In genomic region chr6:134792141-134793045, GRCm38 (mm10) we compare ENCODE assay signal across 8 mouse cellular contexts. TPM values are rescaled to one million over a fixed set of nuclear protein-coding genes. Genes with fewer than 3 reads are reported as not detected.
DNase-seq lines count a peak whose midpoint lies in the region; ATAC-seq and TF ChIP-seq lines count a peak whose summit lies in the region.

TSS of gene Dusp16 (minus strand) at chr6:134792625.

- under 1% methylated on average over 65 of the region's 108 CpGs for WGBS in hindbrain, embryonic 11.5 days
- 0% methylated on average over 46 of the region's 108 CpGs for WGBS in lung, embryonic 16.5 days

- CTCF ChIA-PET in Patski (lab: Charles Lee): interaction anchor here (1.4 kb wide), 1 partner anchor 120 kb away, joined by 4 read pairs; no protein-coding TSS in a partner anchor

- peak; percentile 75 for ATAC-seq in Patski
- peak; percentile 88 for ATAC-seq in hindbrain, embryonic 11.5 days (ENCODE audit: low FRiP score)
- peak; percentile 92 for ATAC-seq in lung, embryonic 16.5 days (ENCODE audit: low read depth)

- peak within 1 kb of the TSS; percentile 62 for H3K4me2 ChIP-seq in hindbrain, embryonic 11.5 days (replicated peaks; ENCODE audit: low read depth, low read length)
- H3K4me2 ChIP-seq in lung, embryonic 16.5 days (ENCODE audit: low read depth, low read length): peak within 1 kb of the TSS; percentile 66

- no peaks in the 10 kb centered on the region for H3K9me3 ChIP-seq in hindbrain, embryonic 11.5 days (ENCODE audit: control insufficient read depth, low read length)
- H3K9me3 ChIP-seq in lung, embryonic 16.5 days (ENCODE audit: control insufficient read depth, low read length): no peaks in the 10 kb centered on the region

- POLR2A ChIA-PET in Patski (lab: Charles Lee): interaction anchor here (0.6 to 1.8 kb wide), 2 partner anchors 13 to 122 kb away, joined by 3 to 10 read pairs; no protein-coding TSS in a partner anchor

- in situ Hi-C loops in Patski (cut with MboI; ENCODE audit: low pct_unique_long_range_greater_than_20kb): loop anchor here (5.0 kb wide), 1 partner anchor 35 kb away; no protein-coding TSS in a partner anchor

- H3K27ac ChIP-seq in hindbrain, embryonic 11.5 days (ENCODE audit: low read depth, low read length): peak within 1 kb of the TSS; percentile 80
- peak within 1 kb of the TSS; percentile 99 for H3K27ac ChIP-seq in lung, embryonic 16.5 days (ENCODE audit: low read length)

- H3K27me3 ChIP-seq in Patski: no peaks in the 10 kb centered on the region
- 0 out of 2 replicates have a peak, but pooled peaks cover 2% of the 10 kb centered on the region for H3K27me3 ChIP-seq in hindbrain, embryonic 11.5 days (ENCODE audit: control insufficient read depth, insufficient read depth, low read length)
- H3K27me3 ChIP-seq in lung, embryonic 16.5 days (ENCODE audit: control insufficient read depth, insufficient read depth, low read depth, low read length): no peaks in the 10 kb centered on the region

- no peaks in the 10 kb centered on the region for H3K36me3 ChIP-seq in hindbrain, embryonic 11.5 days (ENCODE audit: control insufficient read depth, insufficient read depth, low read length)
- no peaks in the 10 kb centered on the region for H3K36me3 ChIP-seq in lung, embryonic 16.5 days (ENCODE audit: control insufficient read depth, insufficient read depth, low read length)

- H3K9ac ChIP-seq in hindbrain, embryonic 11.5 days (ENCODE audit: low read depth, low read length): peak within 1 kb of the TSS; percentile 89
- H3K9ac ChIP-seq in lung, embryonic 16.5 days (ENCODE audit: low read length): peak within 1 kb of the TSS; percentile 95

- DNase-seq in Patski (ENCODE audit: low read depth, low spot score): peak; percentile 90
- DNase-seq in cerebellum, postnatal 10 days: peak; percentile 92 to 93
- peak; percentile 72 to 78 for DNase-seq in frontal cortex, postnatal 10 days (ENCODE audit: low spot score in 2 of 2)
- DNase-seq in hindbrain, embryonic 11.5 days (ENCODE audit: low spot score): peak; percentile 86
- DNase-seq in layer of hippocampus, adult 9-11 months: peak; percentile 93
- DNase-seq in ovary, postnatal 10 days (ENCODE audit: low spot score): peak; percentile 56
- DNase-seq in thymus, postnatal 10 days (ENCODE audit: low spot score in 2 of 2): peak; percentile 73 to 77

- TF ChIP-seq CTCF in Patski (IDR thresholded peaks at IDR 0.05): peak; percentile 19

- H3K4me1 ChIP-seq in hindbrain, embryonic 11.5 days (replicated peaks; ENCODE audit: control insufficient read depth, insufficient read depth, low read length): no peaks in the 10 kb centered on the region; the same call in 1 of the 2 replicates
- H3K4me1 ChIP-seq in lung, embryonic 16.5 days (replicated peaks; ENCODE audit: control insufficient read depth, insufficient read depth, low read length): peaks cover 11% of the 10 kb centered on the region

- peak within 1 kb of the TSS; percentile 72 for H3K4me3 ChIP-seq in hindbrain, embryonic 11.5 days (ENCODE audit: low read depth, low read length)
- peak within 1 kb of the TSS; percentile 79 for H3K4me3 ChIP-seq in lung, embryonic 16.5 days (ENCODE audit: low read length)

RNA-seq across cellular contexts. Expression of gene Dusp16, which starts in this region (rescaled TPM):
- 43.7 TPM for polyA plus RNA-seq in Patski (2021)
- polyA plus RNA-seq in hindbrain, embryonic 11.5 days (2014; fragmentation: Nextera tagmentation; extraction: Ambion mirVana): 13.0 and 16.3 TPM in 2 replicates
- 9.7 and 10.9 TPM in 2 replicates for polyA plus RNA-seq in lung, embryonic 16.5 days (2015; fragmentation: Nextera tagmentation; extraction: Ambion mirVana)

Comparison
In these comparisons a context has a peak if more than half of its experiments do, and no peak if none do; other contexts are left out.
1. Peak in every context shown above with its lines: DNase-seq, ATAC-seq, H3K4me3 ChIP-seq and H3K27ac ChIP-seq.